Mouse (Mus musculus) hindbrain, postnatal 0 days (tissue): ENCODE data around the gene Rasip1. TPM values are rescaled to one million over a fixed set of nuclear protein-coding genes. Genes with fewer than 3 reads are reported as not detected.
A peak's percentile ranks its signal among the peaks of the same experiment; 100 is the strongest.
"Not testable (repeated sequence)": the region's sequence is repeated elsewhere in the genome, so short reads cannot be mapped to it uniquely, and the experiment has no call there.

Source experiments
- ATAC-seq: fragments of 200-750 bp; cut with Nextera tagmentation; 2 replicates; pipeline ENCODE4 v1.8.0; 2017; ENCODE audit warnings: mild to moderate bottlenecking, moderate TSS enrichment, moderate library complexity
- DNase-seq: peaks from one replicate; pipeline ENCODE4 v3.0.0-alpha.2; 2015; ENCODE audit warnings: low spot score
- H3K27ac ChIP-seq: fragments of 300-500 bp; sonication (generic); 2 replicates; pipeline ENCODE4 v1.5.1; 2014; ENCODE audit warnings: mild to moderate bottlenecking
- H3K27me3 ChIP-seq: fragments of 300-500 bp; sonication (generic); 2 replicates; pipeline ENCODE4 v1.6.1; 2014; ENCODE audit warnings: low read length, mixed read lengths; ENCODE audit not compliant: insufficient read depth
- H3K36me3 ChIP-seq: fragments of 300-500 bp; sonication (generic); 2 replicates; pipeline ENCODE4 v1.6.1; 2014; ENCODE audit warnings: low read length, mixed read lengths; ENCODE audit not compliant: insufficient read depth
- H3K4me1 ChIP-seq: fragments of 300-500 bp; sonication (generic); 2 replicates; pipeline ENCODE4 v1.6.1; 2014; ENCODE audit warnings: antibody characterized with exemption, low read length, mixed read lengths; ENCODE audit not compliant: insufficient read depth
- H3K4me2 ChIP-seq: fragments of 300-500 bp; sonication (generic); 2 replicates; pipeline ENCODE4 v1.6.1; 2014; ENCODE audit warnings: low read depth, mild to moderate bottlenecking, low read length, moderate library complexity, mixed read lengths
- H3K4me3 ChIP-seq: fragments of 300-500 bp; sonication (generic); 2 replicates; pipeline ENCODE4 v1.5.1; 2014; ENCODE audit warnings: low read length
- H3K9ac ChIP-seq: fragments of 300-500 bp; sonication (generic); replicated peaks from 2 replicates; pipeline ENCODE4 v1.6.1; 2014; ENCODE audit warnings: mild to moderate bottlenecking, low read length, moderate library complexity, mixed read lengths
- H3K9me3 ChIP-seq: fragments of 300-500 bp; sonication (generic); 2 replicates; pipeline ENCODE4 v1.6.1; 2016; ENCODE audit warnings: low read length, mixed read lengths
- CTCF ChIP-seq: IDR thresholded peaks from 2 replicates; pipeline ENCODE4 v1.5.1; 2016; ENCODE audit warnings: antibody characterized with exemption, control low read depth, low read depth
- WGBS: fragments of 180-500 bp; shearing (Covaris S2); extraction: QIAGEN DNeasy Blood & Tissue Kit; methylation state at CpG from one replicate; pipeline ENCODE4 v1.1.7; 2014; 5-methylcytosine and 5-hydroxymethylcytosine counted together
- polyA plus RNA-seq: library from polyadenylated mRNA; unstranded; fragments of >200 nt; fragmentation: Nextera tagmentation; extraction: Ambion mirVana; gene quantifications from 2 replicates; pipeline ENCODE4 v1.2.1, GENCODE M21; 2015
- total RNA-seq: library from RNA; depleted of rRNA; stranded (reverse); fragments of >200 nt; gene quantifications from 2 replicates; pipeline ENCODE4 v1.2.3, GENCODE M21; 2014

Rasip1 gene
- total and polyA plus RNA-seq, 2 experiments from 2014 or later, result 18.7 to 36.4 TPM

DNA sequence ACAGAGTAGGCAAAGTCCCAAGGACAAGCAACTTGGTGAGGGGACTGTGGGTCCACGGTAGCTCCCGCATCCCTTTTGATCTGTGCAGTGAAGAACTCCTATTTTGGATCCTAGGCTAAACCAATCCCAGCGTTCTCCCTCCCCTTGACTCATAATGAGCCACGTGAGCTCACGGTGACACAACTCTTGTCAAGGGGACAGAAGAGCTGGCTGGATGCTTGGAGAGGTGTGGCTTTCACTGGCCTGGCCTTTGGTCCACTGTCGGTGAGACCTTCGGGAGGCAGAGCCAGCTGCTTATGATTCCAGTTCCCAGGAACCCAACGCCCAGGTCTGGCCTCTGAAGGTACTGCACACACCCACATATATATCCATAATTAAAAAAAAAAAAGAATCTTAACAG, 22.1 kb downstream of the Rasip1 start:
- H3K4me3 ChIP-seq, result no peak overlapping the region

GRCm38 (mm10) chr7:45650484-45650883, 23.2 kb downstream of the Rasip1 start:
- not testable (repeated sequence) for H3K9me3 ChIP-seq, H3K27ac ChIP-seq, H3K4me1 ChIP-seq, H3K4me2 ChIP-seq, H3K27me3 ChIP-seq, H3K4me3 ChIP-seq, DNase-seq, H3K36me3 ChIP-seq, ATAC-seq, H3K9ac ChIP-seq
- WGBS, result 96% methylated on average over 19 of the region's 20 CpGs

More for the DNA sequence above, 22.1 kb downstream of the Rasip1 start:
- no peaks in the 10 kb centered on the region for H3K36me3 ChIP-seq
- no peak for TF ChIP-seq CTCF
- no peak overlapping the region for H3K9ac ChIP-seq
- no peak overlapping the region for H3K27ac ChIP-seq
- H3K9me3 ChIP-seq, result no peaks in the 10 kb centered on the region
- DNase-seq, result no peak
- H3K27me3 ChIP-seq, result no peaks in the 10 kb centered on the region
- no peak overlapping the region for H3K4me2 ChIP-seq
- no peak for ATAC-seq
- H3K4me1 ChIP-seq, result no peaks in the 10 kb centered on the region
- WGBS, result 81% methylated on average over 8 of the region's 8 CpGs

GRCm38 (mm10) chr7:45654424-45655047, 27.2 kb downstream of the Rasip1 start:
- Histone ChIP-seq H3K4me2 (peak overlapping the region; percentile 11), H3K9me3 (no peaks in the 10 kb centered on the region), H3K4me1 (no peaks in the 10 kb centered on the region), H3K36me3 (no peaks in the 10 kb centered on the region), H3K27me3 (no peaks in the 10 kb centered on the region), H3K27ac (no peak overlapping the region), H3K4me3 (no peak overlapping the region), H3K9ac (no peak overlapping the region)
- DNase-seq (peak; percentile 24), ATAC-seq (peak; percentile 47; the same call in 1 of the 2 replicates)
- TF ChIP-seq CTCF, result no peak
- 25% methylated on average over 17 of the region's 17 CpGs for WGBS

- H3K4me1 ChIP-seq, result no peaks in the 10 kb centered on the region
- ATAC-seq (no peak), DNase-seq (no peak)
- H3K27ac ChIP-seq, result no peak overlapping the region
- no peaks in the 10 kb centered on the region for H3K9me3 ChIP-seq
- no peak for TF ChIP-seq CTCF
- no peaks in the 10 kb centered on the region for H3K36me3 ChIP-seq
- no peaks in the 10 kb centered on the region for H3K27me3 ChIP-seq
- H3K9ac ChIP-seq, result no peak overlapping the region
- no peak overlapping the region for H3K4me2 ChIP-seq
- no peak overlapping the region for H3K4me3 ChIP-seq
- 79% methylated on average over 11 of the region's 11 CpGs for WGBS
Measured at GRCm38 (mm10) chr7:45660746-45661478, 33.6 kb downstream of the Rasip1 start.

GRCm38 (mm10) chr7:45661702-45662101, 34.4 kb downstream of the Rasip1 start:
- not testable (repeated sequence) for H3K9me3 ChIP-seq, H3K4me2 ChIP-seq, H3K4me1 ChIP-seq, H3K4me3 ChIP-seq, DNase-seq, H3K9ac ChIP-seq, H3K27me3 ChIP-seq, ATAC-seq, H3K36me3 ChIP-seq, H3K27ac ChIP-seq
- 88% methylated on average over 6 of the region's 6 CpGs for WGBS

DNA sequence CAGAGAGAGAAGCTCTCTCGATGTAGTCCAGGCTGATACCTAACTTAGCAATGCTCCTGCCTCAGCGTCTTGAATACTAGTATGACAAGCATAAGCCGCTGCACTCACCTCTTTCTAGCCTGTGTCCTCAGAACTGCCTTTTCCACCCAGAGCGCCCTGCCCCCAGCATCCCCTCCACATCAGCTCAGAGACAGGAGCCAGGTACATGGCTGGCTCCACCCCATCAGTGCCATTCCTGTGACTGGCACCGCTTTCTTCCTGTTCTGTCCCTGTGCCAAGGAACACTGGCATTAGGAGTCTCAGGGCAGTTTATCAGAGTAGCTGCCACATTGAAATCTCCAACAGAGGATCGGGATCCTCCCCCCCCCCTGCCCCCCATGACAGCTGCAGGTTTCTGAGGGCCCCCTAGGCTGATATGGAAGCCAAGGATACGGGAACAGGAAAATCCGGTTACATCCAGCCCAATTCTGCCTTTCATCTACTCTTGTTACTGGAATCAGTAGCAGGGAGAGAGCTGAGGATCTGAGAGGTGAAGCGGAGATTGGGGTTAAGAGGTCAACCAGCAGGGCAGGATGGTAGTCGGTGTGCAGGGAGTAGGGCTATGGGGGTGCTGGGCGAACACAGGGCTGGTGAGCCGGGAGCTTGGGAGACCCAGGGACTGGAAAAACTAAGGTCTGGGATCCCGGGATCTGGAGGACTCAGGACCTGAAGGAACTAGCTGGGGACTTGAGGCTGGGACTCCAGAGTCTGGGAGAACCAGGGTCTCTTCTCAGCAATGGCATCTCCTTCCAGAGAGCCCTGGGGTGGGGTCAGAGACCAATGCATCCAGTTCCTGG, 38.2 kb downstream of the Rasip1 start:
- Histone ChIP-seq H3K4me3 (no peak overlapping the region), H3K9ac (no peak overlapping the region), H3K4me2 (no peak overlapping the region), H3K36me3 (no peaks in the 10 kb centered on the region), H3K27ac (no peak overlapping the region), H3K9me3 (no peaks in the 10 kb centered on the region), H3K4me1 (no peaks in the 10 kb centered on the region), H3K27me3 (no peaks in the 10 kb centered on the region)
- DNase-seq (no peak), ATAC-seq (no peak)
- no peak for TF ChIP-seq CTCF
- whole genome bisulfite sequencing, result 58% methylated on average over 13 of the region's 13 CpGs
